Mouse (Mus musculus) kidney, adult 9 months (tissue): ENCODE data around the gene Cope.
A peak's percentile ranks its signal among the peaks of the same experiment; 100 is the strongest.

Experiments
- DNase-seq: peaks from one replicate; pipeline ENCODE4 v3.0.0; 2022

The Cope gene

DNA sequence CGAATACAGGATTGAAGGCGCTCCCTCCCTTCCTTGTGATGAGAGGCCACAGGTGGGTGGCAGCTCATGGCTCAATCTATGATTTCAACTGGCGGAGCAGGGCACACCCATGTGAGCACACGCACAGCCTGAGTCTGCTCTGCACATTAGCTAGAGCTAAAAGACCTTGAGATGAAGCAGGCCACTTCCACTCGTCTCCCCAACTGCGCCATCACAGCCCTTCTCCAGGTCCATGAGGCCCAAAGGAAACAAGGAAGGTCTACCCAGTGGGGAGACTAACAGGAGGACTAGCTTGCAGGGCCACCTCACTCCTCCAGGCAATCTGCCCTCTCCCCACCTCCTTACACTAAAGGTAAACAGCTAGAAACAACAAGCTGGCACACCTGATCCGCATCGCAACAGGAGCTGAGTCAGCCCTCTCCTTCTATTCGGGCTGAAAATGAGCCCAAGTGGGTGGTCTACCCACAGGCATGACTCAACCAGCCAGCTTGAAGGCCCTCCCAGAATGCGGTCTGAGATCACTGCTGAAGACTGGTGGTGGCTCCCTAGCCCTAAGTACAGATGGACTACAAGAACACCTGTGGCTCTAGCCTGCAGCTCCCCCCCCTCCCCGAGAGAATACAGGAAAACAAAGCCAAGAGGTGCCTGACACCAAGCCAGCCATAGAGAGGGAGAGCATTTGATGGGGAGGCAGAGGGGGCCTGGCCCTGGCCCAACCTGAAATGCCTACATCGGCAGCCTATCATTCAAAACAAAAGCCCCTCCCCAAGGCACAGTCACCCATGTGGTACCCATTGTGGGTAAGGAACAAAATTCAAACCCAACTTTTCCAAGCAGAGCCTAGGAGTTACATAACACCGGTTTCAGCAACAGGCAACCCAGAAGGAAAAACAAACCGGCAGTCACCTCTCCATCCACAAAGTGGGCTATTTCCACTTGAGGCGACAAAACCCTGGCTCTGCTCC lies 49.0 kb downstream of the Cope start:
- peak; percentile 39 for DNase-seq

DNA sequence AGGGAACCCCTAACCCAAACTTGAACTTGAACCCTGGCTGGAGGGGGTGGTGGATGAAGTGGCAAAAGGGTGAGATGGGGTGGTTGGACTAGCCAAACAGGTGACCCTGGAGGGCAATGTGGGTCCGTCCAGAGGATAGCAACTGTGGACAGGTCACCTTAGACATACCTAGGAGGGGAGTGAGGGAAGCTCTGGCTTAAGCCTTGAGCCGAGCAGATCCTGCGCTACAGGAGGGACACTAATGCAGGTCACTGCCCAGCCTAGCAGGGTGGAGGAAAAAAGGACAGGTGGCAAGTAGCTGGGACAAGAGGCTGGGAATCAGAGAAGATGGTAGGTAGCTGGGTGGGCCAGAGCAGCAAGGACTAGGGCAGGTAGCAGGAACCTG lies 49.7 kb downstream of the Cope start:
- no peak for DNase-seq

DNA sequence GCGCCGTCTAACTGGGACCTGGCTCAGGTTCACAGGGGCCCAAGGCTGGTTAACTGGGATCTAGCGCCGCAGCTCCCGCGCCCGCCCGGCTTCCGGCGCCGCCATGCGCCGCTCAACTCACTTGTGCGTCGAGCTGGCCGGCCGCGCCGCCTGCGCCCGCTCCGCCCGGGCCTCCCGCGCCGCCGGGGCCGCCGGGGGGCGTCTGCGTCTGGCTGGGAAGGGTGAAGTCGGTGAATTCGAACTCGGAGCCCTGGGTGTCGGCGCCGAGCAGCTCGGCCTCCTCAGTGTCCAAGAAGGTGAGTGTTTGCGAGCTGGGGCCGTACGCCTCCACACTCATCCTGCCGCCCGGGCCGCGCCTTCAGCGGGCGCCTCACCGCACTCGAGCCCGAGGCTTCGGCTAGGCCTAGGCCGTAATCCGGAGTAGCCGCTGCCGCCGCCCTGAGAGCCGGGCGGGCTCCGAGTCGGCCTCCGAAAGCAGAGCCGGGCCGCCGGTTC lies 50.4 kb downstream of the Cope start:
- DNase-seq, result peak; percentile 41

DNA sequence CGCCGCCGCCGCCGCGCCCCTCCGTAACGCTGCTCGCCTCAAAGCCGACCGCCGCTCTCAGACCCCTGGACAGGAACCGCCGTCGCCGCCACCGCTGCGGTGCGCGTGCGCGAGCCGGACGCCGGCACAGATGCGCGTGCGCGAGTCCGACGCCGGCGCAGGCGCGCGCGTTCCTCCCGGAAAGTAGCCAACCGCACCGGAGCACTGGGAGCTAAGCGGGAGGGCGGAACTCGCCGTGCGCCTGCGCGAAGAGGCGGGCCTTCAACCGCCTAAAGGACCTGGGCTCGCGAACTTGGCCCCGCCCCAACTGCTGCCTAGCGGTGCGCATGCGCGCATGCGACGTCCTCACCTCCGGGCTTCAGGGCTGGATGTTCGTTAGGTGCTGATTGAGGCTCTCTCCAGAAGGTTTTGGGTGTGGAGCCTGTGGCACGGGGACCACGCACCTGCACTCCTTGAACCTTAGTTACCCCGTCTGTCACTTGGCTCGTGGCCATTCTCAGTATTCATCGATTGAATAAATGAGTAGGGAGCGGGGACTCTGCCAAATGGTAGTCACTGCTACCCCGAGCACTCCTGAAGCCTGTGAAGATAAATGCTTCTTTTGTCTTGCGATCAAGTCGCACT lies 51.0 kb downstream of the Cope start, which contains the start of gene Upf1:
Gene Upf1 (minus strand): TSS at position 85 of the 624 bp plus-strand sequence.
- DNase-seq, result peak; percentile 99

DNA sequence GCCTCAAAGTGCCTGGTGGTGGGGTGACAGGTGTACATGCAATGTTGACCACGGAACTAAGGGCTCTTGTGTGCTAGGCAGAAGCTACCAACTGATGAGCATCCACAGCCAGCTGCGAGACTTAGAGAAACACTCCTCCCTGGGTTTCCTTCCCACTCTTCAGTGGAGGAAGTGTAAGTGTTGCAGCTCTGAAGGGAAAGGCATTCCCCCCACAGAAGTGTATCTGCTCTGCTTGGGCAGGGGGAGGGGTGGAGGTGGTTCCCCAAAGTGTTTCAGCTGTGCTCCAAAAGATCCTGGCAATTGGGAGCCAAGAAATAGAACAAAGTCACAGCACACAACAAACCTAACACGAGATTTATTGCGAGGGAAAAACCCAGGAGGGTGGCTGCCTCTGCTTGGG lies 51.7 kb downstream of the Cope start:
- no peak for DNase-seq

DNA sequence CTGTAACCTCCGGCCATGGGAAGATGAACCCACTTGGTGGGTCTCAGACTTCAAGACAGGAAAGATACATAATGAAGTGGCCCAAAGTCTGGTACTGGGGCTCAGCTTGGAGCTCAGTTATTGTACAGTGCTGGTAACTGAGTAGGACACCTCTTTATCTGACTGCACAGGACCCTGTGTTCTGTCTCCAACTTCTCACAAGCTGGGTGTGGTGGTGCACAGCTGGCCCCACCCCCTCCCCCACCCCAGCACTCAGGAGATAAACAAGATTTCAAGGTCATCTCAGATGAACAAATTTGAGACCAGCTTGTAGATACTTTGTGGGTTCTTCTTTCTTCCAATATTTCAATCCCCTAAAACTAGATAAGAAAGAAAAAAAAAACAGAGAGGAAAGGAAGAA lies 53.8 kb downstream of the Cope start:
- no peak for DNase-seq

DNA sequence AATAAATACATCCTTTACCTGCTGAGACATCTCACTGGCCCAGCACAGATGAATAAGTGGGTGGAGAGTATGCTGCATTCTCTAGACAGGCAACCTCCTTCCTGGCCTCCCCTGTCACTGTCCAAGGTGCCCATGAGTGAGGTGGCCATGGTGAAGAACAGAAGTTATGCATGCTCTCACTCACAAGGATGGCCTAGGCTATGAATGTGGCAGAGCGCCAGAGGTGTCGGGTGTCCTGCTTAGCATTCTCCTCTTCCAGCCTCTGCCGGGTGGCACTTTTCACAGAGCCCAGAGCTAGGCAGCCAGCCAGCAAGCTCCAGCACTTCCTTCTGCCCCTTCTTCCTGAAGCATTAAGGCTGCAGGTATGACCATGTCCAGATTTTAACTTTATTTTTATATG lies 57.1 kb downstream of the Cope start:
- DNase-seq, result no peak

DNA sequence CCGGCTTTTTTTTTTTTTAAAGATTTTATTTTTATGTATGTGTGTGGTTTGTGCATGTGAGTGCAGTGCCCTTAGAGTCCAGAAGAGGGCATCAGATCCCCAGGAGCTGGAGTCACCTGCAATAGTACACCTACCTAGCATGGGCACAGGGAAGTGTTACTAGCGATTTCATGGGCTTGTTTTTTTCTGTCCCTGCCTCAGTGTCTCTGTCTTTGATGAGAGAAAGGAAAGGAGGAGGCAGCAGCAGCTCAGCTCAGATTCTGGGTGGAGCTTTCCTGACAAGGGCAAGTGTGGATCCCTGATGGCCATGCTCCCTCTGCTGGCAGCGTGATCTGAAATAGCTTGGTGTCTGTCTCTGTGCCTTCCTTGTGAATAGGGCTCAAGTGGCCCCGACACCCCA lies 58.5 kb downstream of the Cope start:
- DNase-seq, result peak; percentile 44

DNA sequence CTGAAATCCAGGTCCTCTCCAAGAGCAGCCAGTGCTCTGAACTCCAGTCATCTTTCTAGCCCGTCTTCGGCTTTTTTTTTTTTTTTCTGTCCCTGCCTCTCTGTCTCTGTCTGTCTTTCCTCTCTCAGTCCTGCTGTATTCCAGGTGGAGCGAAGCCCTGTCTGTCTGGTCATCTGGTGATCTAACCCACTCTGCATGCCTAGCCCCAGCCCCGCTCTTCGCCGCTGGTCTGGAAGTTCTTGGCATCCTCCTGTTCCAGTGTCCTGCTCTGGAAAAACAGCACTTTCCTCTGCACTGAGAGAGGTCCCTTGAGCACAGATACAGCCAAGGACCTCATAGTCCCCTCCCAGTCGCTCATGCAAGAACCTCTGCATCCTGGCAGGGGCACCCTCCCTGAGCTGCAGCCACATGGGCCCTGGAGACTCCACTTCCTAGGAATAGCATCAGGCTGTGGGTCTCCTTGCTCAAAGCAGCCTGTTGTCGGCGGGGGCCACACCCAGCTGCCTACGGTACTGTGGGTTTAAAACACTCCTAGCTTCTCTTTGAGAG lies 59.2 kb downstream of the Cope start:
- DNase-seq, result no peak
